Mouse (Mus musculus) duodenum, adult 2 months (tissue): ENCODE results near the gene Nr0b1. TPM values are rescaled to one million over a fixed set of nuclear protein-coding genes. Genes with fewer than 3 reads are reported as not detected.

Experiments
- polyA plus RNA-seq: library from polyadenylated mRNA; depleted of rRNA; stranded (reverse); fragments of >200 nt; gene quantifications from 2 replicates; pipeline ENCODE4 v1.2.3, GENCODE M21; 2012; ENCODE audit warnings: low replicate concordance; rRNA removed

The Nr0b1 gene
- not detected in 2 replicates for polyA plus RNA-seq

GRCm38 (mm10) chrX:86191614-86192419 lies at the start of gene Nr0b1:
Gene Nr0b1, plus strand, starts transcription at chrX:86191764.

Other genes starting within 250 kb of the Nr0b1 start
- gene Samt3, start 147.6 kb upstream of the Nr0b1 start, polyA plus RNA-seq, result not detected in 2 replicates
- not detected in 2 replicates for gene Mageb4, start 113.3 kb downstream of the Nr0b1 start, polyA plus RNA-seq